Mouse (Mus musculus) heart, postnatal 0 days (tissue): ENCODE measurements around the gene Spns1.
"Not testable (repeated sequence)": the region's sequence is repeated elsewhere in the genome, so short reads cannot be mapped to it uniquely, and the experiment has no call there.

Experiments
- CTCF ChIP-seq: IDR thresholded peaks from 2 replicates; pipeline ENCODE4 v1.5.1; 2016; ENCODE audit warnings: antibody characterized with exemption, control low read depth, low read depth
- EP300 ChIP-seq: IDR thresholded peaks from 2 replicates; pipeline ENCODE4 v1.6.1; 2016; ENCODE audit warnings: antibody characterized with exemption, low read depth

GRCm38 (mm10) chr7:126392086-126392884 is 15.0 kb upstream of the Spns1 start:
- TF ChIP-seq CTCF, EP300: not testable (repeated sequence)
